Mouse (Mus musculus): ENCODE data around the gene Eva1c. TPM values are rescaled to one million over a fixed set of nuclear protein-coding genes. Genes with fewer than 3 reads are reported as not detected.

Gene Eva1c
- 2.2 and 3.2 TPM in 2 replicates for polyA plus RNA-seq (2012; rRNA removed)

DNA sequence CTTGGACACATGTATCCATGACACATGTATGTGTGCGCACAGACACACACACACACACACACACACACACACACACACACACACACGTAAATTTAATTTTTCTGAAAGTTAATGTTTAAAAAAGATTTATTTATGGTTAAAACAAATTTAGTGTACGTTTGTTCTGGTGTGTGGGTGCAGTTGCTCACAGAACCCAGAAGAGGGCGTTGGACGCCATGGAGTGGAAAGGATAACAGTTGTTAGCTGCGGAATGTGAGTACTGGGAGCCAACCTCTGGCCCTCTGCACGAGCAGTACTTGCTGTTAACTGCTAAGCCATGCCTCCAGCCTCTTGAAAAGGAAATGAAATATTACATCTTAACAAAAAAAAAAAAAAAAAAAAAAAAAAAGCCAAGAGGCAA, at the start of gene Eva1c:
Gene Eva1c, plus strand, starts transcription at position 263 of the 400 bp plus-strand sequence.
- H3K27ac ChIP-seq (ENCODE audit: insufficient read depth, low read length): no peak within 1 kb of the TSS
- no peak for TF ChIP-seq CTCF (IDR thresholded peaks at IDR 0.05; ENCODE audit: borderline replicate concordance, insufficient read depth, low read depth, low read length)
- no peak for TF ChIP-seq POLR2A (IDR thresholded peaks at IDR 0.05; ENCODE audit: borderline replicate concordance, insufficient read depth, low read length)

DNA sequence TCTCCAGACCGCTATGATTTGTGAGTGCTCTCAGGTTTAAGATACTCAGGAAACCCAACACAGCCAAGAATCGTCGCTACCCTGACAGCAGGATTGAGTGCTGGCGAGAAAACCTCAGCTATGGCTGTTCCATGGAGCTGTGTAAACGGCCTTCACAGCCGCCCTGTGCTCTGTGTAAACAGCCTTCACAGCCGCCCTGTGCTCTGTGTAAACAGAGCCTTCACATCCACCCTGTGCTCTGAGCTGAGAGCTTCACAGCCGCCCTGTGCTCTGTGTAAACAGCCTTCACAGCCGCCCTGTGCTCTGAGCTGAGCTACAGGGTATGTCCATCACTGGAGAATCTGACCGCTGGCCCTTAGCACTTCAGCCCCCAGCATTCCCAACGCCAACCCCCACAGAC, 46.7 kb upstream of the Eva1c start:
- no peak for TF ChIP-seq POLR2A (IDR thresholded peaks at IDR 0.05; ENCODE audit: borderline replicate concordance, insufficient read depth, low read length)
- no peak for TF ChIP-seq CTCF (IDR thresholded peaks at IDR 0.05; ENCODE audit: borderline replicate concordance, insufficient read depth, low read depth, low read length)
- no peak for DNase-seq
- H3K27me3 ChIP-seq (ENCODE audit: control insufficient read depth, insufficient read depth, low read length): no peaks in the 10 kb centered on the region
- 76% methylated on average over 11 of the region's 11 CpGs for WGBS
- no peak overlapping the region for H3K4me3 ChIP-seq (replicated peaks; ENCODE audit: insufficient read depth, low read depth, low read length)
- H3K4me1 ChIP-seq (ENCODE audit: control insufficient read depth, insufficient read depth, low read length): no peaks in the 10 kb centered on the region; the same call in 1 of the 2 replicates
- H3K27ac ChIP-seq (ENCODE audit: insufficient read depth, low read length): no peak overlapping the region

More for the DNA sequence above, at the start of gene Eva1c:
- Histone ChIP-seq H3K4me1 (ENCODE audit: control insufficient read depth, insufficient read depth, low read length) (0 out of 2 replicates have a peak, but pooled peaks cover 2% of the 10 kb centered on the region), H3K4me3 (replicated peaks; ENCODE audit: insufficient read depth, low read depth, low read length) (no peak within 1 kb of the TSS), H3K27me3 (ENCODE audit: control insufficient read depth, insufficient read depth, low read length) (no peaks in the 10 kb centered on the region)
- DNase-seq: no peak
- 73% methylated on average over 7 of the region's 7 CpGs for WGBS

DNA sequence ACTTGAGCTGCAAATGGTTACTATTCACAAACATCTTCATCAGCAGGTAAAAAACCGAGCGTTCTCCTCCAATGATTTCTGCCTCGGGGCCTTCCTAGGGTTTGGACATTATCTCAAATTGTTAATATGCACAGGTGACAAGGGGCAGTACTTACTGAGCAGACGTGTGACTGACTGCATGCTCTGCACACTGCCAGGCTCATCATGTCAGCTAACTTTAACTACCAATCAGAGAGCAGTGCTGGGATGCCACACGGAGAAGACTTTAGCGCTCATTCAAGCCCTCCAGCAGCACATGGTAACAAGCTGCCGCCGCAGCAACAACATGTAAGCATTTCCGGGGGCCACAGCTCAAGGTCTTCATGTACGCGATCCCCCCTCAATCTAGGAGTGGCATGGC, 43.2 kb upstream of the Eva1c start:
- Histone ChIP-seq H3K4me3 (replicated peaks; ENCODE audit: insufficient read depth, low read depth, low read length) (no peak overlapping the region), H3K4me1 (ENCODE audit: control insufficient read depth, insufficient read depth, low read length) (no peaks in the 10 kb centered on the region), H3K27me3 (ENCODE audit: control insufficient read depth, insufficient read depth, low read length) (no peaks in the 10 kb centered on the region; the same call in 1 of the 2 replicates), H3K27ac (ENCODE audit: insufficient read depth, low read length) (no peak overlapping the region)
- 90% methylated on average over 11 of the region's 11 CpGs for WGBS
- DNase-seq: no peak
- TF ChIP-seq POLR2A (IDR thresholded peaks at IDR 0.05; ENCODE audit: borderline replicate concordance, insufficient read depth, low read length): no peak

DNA sequence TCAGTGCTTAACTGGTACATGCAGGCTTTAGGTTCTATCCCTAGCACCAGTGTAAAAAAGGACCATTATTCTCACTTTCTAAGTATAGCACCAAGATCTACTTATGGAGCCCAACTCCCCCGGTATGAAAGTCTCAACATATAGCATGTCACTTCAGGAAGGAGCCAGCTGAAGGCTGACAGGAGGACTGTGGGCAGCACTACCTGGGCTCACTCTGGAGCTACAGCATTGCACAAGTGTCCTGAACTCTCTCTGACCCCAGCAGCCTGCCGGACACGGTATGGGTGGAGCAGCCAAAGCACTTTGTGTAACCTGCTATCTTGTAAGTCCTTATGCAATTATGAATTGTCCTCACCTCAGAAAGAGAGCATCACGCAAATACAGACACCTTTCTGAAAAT, 41.3 kb upstream of the Eva1c start:
- TF ChIP-seq POLR2A (IDR thresholded peaks at IDR 0.05; ENCODE audit: borderline replicate concordance, insufficient read depth, low read length): no peak
- TF ChIP-seq CTCF (IDR thresholded peaks at IDR 0.05; ENCODE audit: borderline replicate concordance, insufficient read depth, low read depth, low read length): no peak
- 92% methylated on average over 4 of the region's 4 CpGs for WGBS
- Histone ChIP-seq H3K27me3 (ENCODE audit: control insufficient read depth, insufficient read depth, low read length) (no peaks in the 10 kb centered on the region; the same call in 1 of the 2 replicates), H3K27ac (ENCODE audit: insufficient read depth, low read length) (no peak overlapping the region), H3K4me1 (ENCODE audit: control insufficient read depth, insufficient read depth, low read length) (no peaks in the 10 kb centered on the region), H3K4me3 (replicated peaks; ENCODE audit: insufficient read depth, low read depth, low read length) (no peak overlapping the region)
- DNase-seq: no peak

DNA sequence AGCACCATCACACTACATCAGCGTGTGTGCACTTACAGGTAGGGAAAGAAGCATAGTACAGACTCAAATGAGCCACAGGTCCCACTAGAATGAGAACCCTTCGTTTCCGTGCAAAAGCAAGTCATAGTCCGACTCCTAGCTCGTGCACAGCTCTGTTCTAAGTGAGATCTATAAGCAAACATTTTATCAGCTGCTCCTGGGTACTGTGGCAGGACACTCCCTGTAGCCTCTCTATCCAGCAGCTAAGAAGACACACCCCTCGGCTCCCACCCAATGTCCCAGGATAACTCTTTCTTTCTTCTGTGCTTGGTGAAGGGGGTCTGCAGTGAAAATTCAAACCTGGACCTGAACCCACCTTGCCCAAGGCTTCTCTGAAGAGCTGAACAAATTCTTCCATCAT, 37.9 kb upstream of the Eva1c start:
- 91% methylated on average over 6 of the region's 6 CpGs for WGBS
- Histone ChIP-seq H3K27me3 (ENCODE audit: control insufficient read depth, insufficient read depth, low read length) (no peaks in the 10 kb centered on the region; the same call in 1 of the 2 replicates), H3K4me1 (ENCODE audit: control insufficient read depth, insufficient read depth, low read length) (no peaks in the 10 kb centered on the region), H3K4me3 (replicated peaks; ENCODE audit: insufficient read depth, low read depth, low read length) (no peak overlapping the region), H3K27ac (ENCODE audit: insufficient read depth, low read length) (no peak overlapping the region)
- no peak for DNase-seq
- TF ChIP-seq POLR2A (IDR thresholded peaks at IDR 0.05; ENCODE audit: borderline replicate concordance, insufficient read depth, low read length) (no peak), CTCF (IDR thresholded peaks at IDR 0.05; ENCODE audit: borderline replicate concordance, insufficient read depth, low read depth, low read length) (no peak)

DNA sequence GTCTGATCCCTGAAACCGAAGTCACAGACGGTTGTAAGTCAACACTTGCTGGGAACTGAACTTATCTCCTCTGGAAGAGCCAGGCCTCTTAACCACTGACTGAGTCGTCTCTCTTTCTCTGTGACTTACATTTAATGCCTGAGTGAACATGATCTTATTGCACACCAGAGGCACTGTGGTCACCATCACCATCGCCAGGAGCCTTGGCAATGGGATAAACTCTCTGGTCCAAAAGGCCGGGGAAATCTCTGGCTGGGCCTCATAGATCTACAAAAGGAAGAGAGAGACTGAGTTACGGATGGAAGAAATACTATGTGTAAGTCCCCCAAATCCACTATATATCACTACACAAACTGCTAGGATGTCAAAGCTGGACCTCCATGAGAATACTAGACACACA, 35.6 kb upstream of the Eva1c start:
- 26% methylated on average over 6 of the region's 6 CpGs for WGBS
- no peak for TF ChIP-seq CTCF (IDR thresholded peaks at IDR 0.05; ENCODE audit: borderline replicate concordance, insufficient read depth, low read depth, low read length)
- TF ChIP-seq POLR2A (IDR thresholded peaks at IDR 0.05; ENCODE audit: borderline replicate concordance, insufficient read depth, low read length): no peak

DNA sequence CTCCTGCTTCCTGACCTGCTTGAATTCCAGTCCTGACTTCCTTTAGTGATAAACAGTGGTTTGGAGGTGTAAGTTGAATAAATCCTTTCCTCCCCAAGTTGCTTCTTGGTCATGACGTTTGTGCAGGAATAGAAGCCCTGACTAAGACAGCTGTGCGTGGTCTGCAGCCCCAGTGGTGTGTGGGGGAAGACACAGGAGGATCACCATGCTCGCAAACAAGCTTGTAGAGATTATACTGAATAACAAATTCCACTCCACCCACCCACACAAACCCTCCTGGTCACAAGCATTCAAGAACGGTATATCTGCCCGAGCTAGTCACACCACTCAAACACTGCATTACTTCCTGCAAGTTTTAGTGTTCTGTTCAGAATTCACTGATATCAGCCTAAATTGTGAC, 34.5 kb upstream of the Eva1c start:
- Histone ChIP-seq H3K4me3 (replicated peaks; ENCODE audit: insufficient read depth, low read depth, low read length) (no peak overlapping the region), H3K27me3 (ENCODE audit: control insufficient read depth, insufficient read depth, low read length) (no peaks in the 10 kb centered on the region; the same call in 1 of the 2 replicates), H3K4me1 (ENCODE audit: control insufficient read depth, insufficient read depth, low read length) (no peaks in the 10 kb centered on the region), H3K27ac (ENCODE audit: insufficient read depth, low read length) (no peak overlapping the region)
- no peak for TF ChIP-seq CTCF (IDR thresholded peaks at IDR 0.05; ENCODE audit: borderline replicate concordance, insufficient read depth, low read depth, low read length)
- TF ChIP-seq POLR2A (IDR thresholded peaks at IDR 0.05; ENCODE audit: borderline replicate concordance, insufficient read depth, low read length): no peak
- 83% methylated on average over 5 of the region's 5 CpGs for WGBS
- DNase-seq: no peak

More for the DNA sequence above, 35.6 kb upstream of the Eva1c start:
- Histone ChIP-seq H3K27ac (ENCODE audit: insufficient read depth, low read length) (no peak overlapping the region), H3K4me1 (ENCODE audit: control insufficient read depth, insufficient read depth, low read length) (no peaks in the 10 kb centered on the region), H3K27me3 (ENCODE audit: control insufficient read depth, insufficient read depth, low read length) (no peaks in the 10 kb centered on the region; the same call in 1 of the 2 replicates), H3K4me3 (replicated peaks; ENCODE audit: insufficient read depth, low read depth, low read length) (no peak overlapping the region)
- no peak for DNase-seq

DNA sequence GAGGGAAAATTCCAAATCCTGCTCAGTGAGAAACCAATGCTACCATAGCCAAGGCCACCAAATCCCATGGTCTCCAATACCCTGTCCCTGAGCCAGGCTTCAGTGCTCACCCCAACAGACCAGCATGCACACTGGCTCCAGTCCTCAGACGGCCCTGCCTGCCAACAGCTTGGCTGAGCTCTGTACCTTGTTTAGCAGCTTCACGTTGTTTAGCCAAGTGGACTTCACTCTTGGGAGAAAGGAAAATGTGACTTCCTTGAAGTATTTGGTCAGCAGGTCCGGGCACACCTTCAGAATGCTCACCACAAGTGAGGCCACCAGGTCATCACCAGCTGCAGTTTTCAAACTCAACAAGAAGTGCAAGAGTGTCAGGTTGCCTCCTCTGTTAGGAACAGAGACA, 34.0 kb upstream of the Eva1c start:
- DNase-seq: peak; percentile 22 to 31
- no peaks in the 10 kb centered on the region for H3K4me1 ChIP-seq (ENCODE audit: control insufficient read depth, insufficient read depth, low read length)
- H3K4me3 ChIP-seq (replicated peaks; ENCODE audit: insufficient read depth, low read depth, low read length): no peak overlapping the region
- TF ChIP-seq CTCF (IDR thresholded peaks at IDR 0.05; ENCODE audit: borderline replicate concordance, insufficient read depth, low read depth, low read length): no peak
- TF ChIP-seq POLR2A (IDR thresholded peaks at IDR 0.05; ENCODE audit: borderline replicate concordance, insufficient read depth, low read length): no peak
- WGBS: 40% methylated on average over 3 of the region's 3 CpGs
- H3K27me3 ChIP-seq (ENCODE audit: control insufficient read depth, insufficient read depth, low read length): no peaks in the 10 kb centered on the region; the same call in 1 of the 2 replicates
- H3K27ac ChIP-seq (ENCODE audit: insufficient read depth, low read length): no peak overlapping the region
